ENCODE assay signal across 22 mouse cellular contexts in the genomic region with DNA sequence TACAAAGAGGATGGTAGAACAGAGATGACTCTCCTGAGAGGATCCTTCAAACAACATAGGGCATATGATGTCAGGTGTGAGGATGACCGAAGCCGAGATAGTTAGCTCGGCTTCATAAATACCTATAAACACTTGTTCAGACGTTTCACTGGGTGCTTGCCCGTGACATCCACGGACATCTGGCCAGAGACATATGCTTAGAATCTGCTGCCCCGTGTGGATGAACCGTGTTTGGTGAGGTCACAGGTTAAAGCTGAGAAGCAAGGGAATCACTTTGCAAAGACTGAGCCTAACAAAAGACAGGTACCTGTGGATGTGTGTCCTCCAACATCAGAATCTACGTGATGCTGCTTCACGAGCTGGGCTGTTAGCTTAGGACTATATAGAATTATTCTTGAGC. TPM values are rescaled to one million over a fixed set of nuclear protein-coding genes. Genes with fewer than 3 reads are reported as not detected.
DNase-seq lines count a peak whose midpoint lies in the region; TF ChIP-seq lines count a peak whose summit lies in the region.
"Had no signal": no experiment of that assay in that cellular context is flagged by ENCODE, and none has a peak within 500 bp of the region (broad histone marks: within the 10 kb centered on the region; RNA-seq: fewer than 3 reads in every experiment).

No protein-coding gene starts in this region.

- intact Hi-C loops in gastrocnemius, adult 2 months (cut with DNase I), result loop anchor here (5.0 kb wide), 1 partner anchor 55 kb away; no protein-coding TSS in a partner anchor

- H3K27me3 ChIP-seq in embryonic facial prominence, embryonic 10.5 days (replicated peaks; ENCODE audit: low read depth, poor library complexity, severe bottlenecking), result no peaks in the 10 kb centered on the region
- H3K27me3 ChIP-seq in limb, embryonic 10.5 days (ENCODE audit: low read depth, poor library complexity, severe bottlenecking), result no peaks in the 10 kb centered on the region
- no peaks in the 10 kb centered on the region for H3K27me3 ChIP-seq in midbrain, embryonic 10.5 days (ENCODE audit: low read depth, poor library complexity, severe bottlenecking)
- H3K27me3 ChIP-seq: kidney, embryonic 15.5 days; stomach, embryonic 15.5 days had no signal

- DNase-seq in gastrocnemius, adult 2 months, result no peak
- no peak for DNase-seq in gastrocnemius, adult 8-10 months (ENCODE audit: low spot score in 2 of 2)
- peak; percentile 65 for DNase-seq in 3T3-L1 (ENCODE audit: low read depth, low spot score)
- DNase-seq in embryonic facial prominence, embryonic 10.5 days (ENCODE audit: low spot score), result peak; percentile 11
- DNase-seq in limb, embryonic 10.5 days (ENCODE audit: low spot score), result no peak
- DNase-seq in urinary bladder, postnatal 36 days (ENCODE audit: low spot score in 2 of 2), result no peak
- no peak for DNase-seq in kidney, adult 11 months
- DNase-seq in midbrain, embryonic 10.5 days (ENCODE audit: low spot score), result no peak
- DNase-seq: adrenal gland, adult 8-10 months; kidney, adult 18-20 months; kidney, postnatal 36 days; liver; lung, adult 2 months; lung, postnatal 14 days; right cerebral cortex, postnatal 25 days; thymus, postnatal 14 days had no signal

- no peaks in the 10 kb centered on the region for H3K36me3 ChIP-seq in embryonic facial prominence, embryonic 10.5 days (replicated peaks)
- H3K36me3 ChIP-seq in limb, embryonic 10.5 days, result peaks cover 10% of the 10 kb centered on the region
- no peaks in the 10 kb centered on the region for H3K36me3 ChIP-seq in midbrain, embryonic 10.5 days
- H3K36me3 ChIP-seq: kidney, embryonic 15.5 days; stomach, embryonic 15.5 days had no signal

- H3K4me3 ChIP-seq in gastrocnemius, adult 2 months, result peak overlapping the region; percentile 67
- H3K4me3 ChIP-seq in embryonic facial prominence, embryonic 10.5 days, result no peak overlapping the region
- H3K4me3 ChIP-seq in limb, embryonic 10.5 days, result no peak overlapping the region
- no peak overlapping the region for H3K4me3 ChIP-seq in midbrain, embryonic 10.5 days
- H3K4me3 ChIP-seq: kidney, embryonic 15.5 days; layer of hippocampus, adult 2 months; left cerebral cortex, adult 2 months; stomach, embryonic 15.5 days had no signal

- no peak for TF ChIP-seq CTCF in gastrocnemius, adult 2 months (IDR thresholded peaks at IDR 0.05)

- no peaks in the 10 kb centered on the region for H3K9me3 ChIP-seq in embryonic facial prominence, embryonic 10.5 days
- H3K9me3 ChIP-seq in limb, embryonic 10.5 days (replicated peaks), result no peaks in the 10 kb centered on the region
- H3K9me3 ChIP-seq in midbrain, embryonic 10.5 days (replicated peaks), result no peaks in the 10 kb centered on the region
- H3K9me3 ChIP-seq: kidney, embryonic 15.5 days; stomach, embryonic 15.5 days had no signal

- peaks cover 30% of the 10 kb centered on the region for H3K4me1 ChIP-seq in embryonic facial prominence, embryonic 10.5 days
- peaks cover 36% of the 10 kb centered on the region for H3K4me1 ChIP-seq in limb, embryonic 10.5 days
- no peaks in the 10 kb centered on the region; the same call in 1 of the 2 replicates for H3K4me1 ChIP-seq in midbrain, embryonic 10.5 days
- H3K4me1 ChIP-seq: stomach, embryonic 15.5 days had no signal

- no peak overlapping the region for H3K27ac ChIP-seq in gastrocnemius, adult 2 months
- peak overlapping the region; percentile 92; the same call in 1 of the 2 replicates for H3K27ac ChIP-seq in embryonic facial prominence, embryonic 10.5 days (replicated peaks)
- H3K27ac ChIP-seq in limb, embryonic 10.5 days, result 0 out of 2 replicates have a peak overlapping the region, but pooled peaks have one; percentile 94
- H3K27ac ChIP-seq in midbrain, embryonic 10.5 days (replicated peaks), result no peak overlapping the region
- H3K27ac ChIP-seq: layer of hippocampus, adult 2 months; left cerebral cortex, adult 2 months; liver, embryonic 14.5 days had no signal

- 87% methylated on average over 10 of the region's 10 CpGs for WGBS in embryonic facial prominence, embryonic 10.5 days
- 93% methylated on average over 10 of the region's 10 CpGs for WGBS in limb, embryonic 10.5 days
- WGBS in midbrain, embryonic 10.5 days, result 83% methylated on average over 10 of the region's 10 CpGs

RNA-seq across cellular contexts. Expression of a gene that starts 1.7 kb away (rescaled TPM):
- 10 to 100 TPM; 16.4 to 22.5 TPM for total RNA-seq in gastrocnemius, adult 2 months (2021)
- 10 to 100 TPM; 10.7 to 20.9 (median 16.8) TPM for total RNA-seq in gastrocnemius, adult 8-10 months (2022)
- 62.9 and 69.6 TPM in 2 replicates for polyA plus RNA-seq in embryonic facial prominence, embryonic 10.5 days (2016; fragmentation: Nextera tagmentation; extraction: Ambion mirVana)
- 68.4 and 91.8 TPM in 2 replicates for polyA plus RNA-seq in limb, embryonic 10.5 days (2016; fragmentation: Nextera tagmentation; extraction: Ambion mirVana)
- polyA plus RNA-seq in midbrain, embryonic 10.5 days (2016; fragmentation: Nextera tagmentation; extraction: Ambion mirVana), result 22.8 and 23.0 TPM in 2 replicates
- total RNA-seq: MEL had no signal

Comparison
In these comparisons a context has a peak if more than half of its experiments do, and no peak if none do; other contexts are left out.
1. DNase-seq: peak in 3T3-L1 (single experiment) and embryonic facial prominence, embryonic 10.5 days (single experiment); none in gastrocnemius, adult 2 months (single experiment), gastrocnemius, adult 8-10 months (0 of 2), limb, embryonic 10.5 days (single experiment), urinary bladder, postnatal 36 days (0 of 2), kidney, adult 11 months (single experiment) and midbrain, embryonic 10.5 days (single experiment).
2. H3K27ac ChIP-seq: peak in embryonic facial prominence, embryonic 10.5 days (single experiment) and limb, embryonic 10.5 days (single experiment); none in gastrocnemius, adult 2 months (single experiment) and midbrain, embryonic 10.5 days (single experiment).